Mouse (Mus musculus) heart, adult 2 months (tissue): ENCODE measurements around the gene M6pr. TPM values are rescaled to one million over a fixed set of nuclear protein-coding genes. Genes with fewer than 3 reads are reported as not detected.
A peak's percentile ranks its signal among the peaks of the same experiment; 100 is the strongest.

Experiments
- DNase-seq, 2 experiments: peaks; one replicate each; pipeline ENCODE4 v3.0.0; 2021
- H3K27ac ChIP-seq: fragments of 200-600 bp; 2 replicates; pipeline ENCODE4 v1.8.1; 2022
- H3K27me3 ChIP-seq: fragments of 200-500 bp; 2 replicates; pipeline ENCODE4 v1.6.1; 2012; ENCODE audit warnings: mild to moderate bottlenecking, low read length, inconsistent platforms, mixed read lengths; ENCODE audit not compliant: control insufficient read depth, insufficient read depth
- H3K36me3 ChIP-seq: fragments of 200-500 bp; 2 replicates; pipeline ENCODE4 v1.6.1; 2012; ENCODE audit warnings: low read length, inconsistent platforms; ENCODE audit not compliant: control insufficient read depth, insufficient read depth
- H3K4me1 ChIP-seq: fragments of 200-500 bp; 2 replicates; pipeline ENCODE4 v1.6.1; 2011; ENCODE audit warnings: low read length; ENCODE audit not compliant: control insufficient read depth, insufficient read depth
- H3K4me3 ChIP-seq: fragments of 200-600 bp; 2 replicates; pipeline ENCODE4 v1.8.1; 2022
- H3K79me2 ChIP-seq: fragments of 200-500 bp; replicated peaks from 2 replicates; pipeline ENCODE4 v1.6.1; 2012; ENCODE audit warnings: mild to moderate bottlenecking, inconsistent platforms, low read length, moderate library complexity, mixed read lengths; ENCODE audit not compliant: control insufficient read depth, insufficient read depth
- H3K9ac ChIP-seq: fragments of 200-500 bp; 2 replicates; pipeline ENCODE4 v1.6.1; 2012; ENCODE audit warnings: low read depth, mild to moderate bottlenecking, control low read depth, inconsistent platforms, low read length, mixed read lengths
- CTCF ChIP-seq: fragments of 200-600 bp; IDR thresholded peaks from 2 replicates; pipeline ENCODE4 v1.8.1; 2022; ENCODE audit warnings: antibody characterized with exemption, mild to moderate bottlenecking, moderate library complexity
- EP300 ChIP-seq: fragments of 200-500 bp; IDR thresholded peaks from 2 replicates; pipeline ENCODE4 v1.6.1; 2011; ENCODE audit warnings: low read depth, low read length, control low read depth; ENCODE audit not compliant: insufficient read depth
- POLR2A ChIP-seq: fragments of 200-500 bp; IDR thresholded peaks from 2 replicates; pipeline ENCODE4 v1.6.1; 2011; ENCODE audit warnings: mild to moderate bottlenecking, low read depth, low read length, control low read depth; ENCODE audit not compliant: insufficient read depth
- WGBS: fragments of 180-500 bp; shearing (Covaris S2); methylation state at CpG from one replicate; pipeline ENCODE4 v1.1.7; 2018; 5-methylcytosine and 5-hydroxymethylcytosine counted together
- intact Hi-C: fragments of 180-260 bp; cut with DNase I; formaldehyde crosslinking; loops from one replicate; pipeline ENCODE4 v1.15.1; 2025
- long read RNA-seq: library from polyadenylated mRNA; stranded (forward); transcript quantifications from one replicate; pipeline ENCODE4 v2.0.0, GENCODE M21; 2021
- polyA plus RNA-seq: library from polyadenylated mRNA; depleted of rRNA; stranded (reverse); fragments of >200 nt; gene quantifications from 2 replicates; pipeline ENCODE4 v1.2.3, GENCODE M21; 2012; rRNA removed
- total RNA-seq, 2 experiments: library from RNA; stranded (reverse); gene quantifications; 2 replicates each; pipeline ENCODE4 v1.2.3; 2021

The M6pr gene
- 10 to 100 TPM; 39.8 to 43.2 TPM for total RNA-seq
- 27.6 and 49.3 TPM in 2 replicates for polyA plus RNA-seq
- long read RNA-seq, transcript M6pr-201 (7 exons, 2,515 nt) = major isoform, 73 of 79 reads
- long read RNA-seq, partial matches to known transcripts = 2 of 79 reads
- long read RNA-seq, other reads (novel, unspliced or antisense) = 4 of 79 reads

GRCm38 (mm10) chr6:122308505-122309393 is at the start of gene M6pr:
TSS of gene M6pr (plus strand) at chr6:122308720.
- Histone ChIP-seq H3K4me3 (peak within 1 kb of the TSS; percentile 90), H3K4me1 (no peaks in the 10 kb centered on the region; the same call in 1 of the 2 replicates), H3K27ac (peak within 1 kb of the TSS; percentile 80), H3K9ac (peak within 1 kb of the TSS; percentile 91), H3K36me3 (peaks cover 7% of the 10 kb centered on the region), H3K79me2 (no peaks in the 10 kb centered on the region), H3K27me3 (no peaks in the 10 kb centered on the region)
- peak; percentile 93 to 97 for DNase-seq
- under 1% methylated on average over 49 of the region's 49 CpGs for WGBS
- intact Hi-C loops = loop anchor here (1.0 to 10.0 kb wide), 2 partner anchors 31 to 1044 kb away; no protein-coding TSS in a partner anchor
- peak; percentile 91 for TF ChIP-seq CTCF
- peak; percentile 65 for TF ChIP-seq POLR2A
- TF ChIP-seq EP300 = peak; percentile 43; the same call in 1 of the 2 replicates

- Histone ChIP-seq H3K79me2 (no peaks in the 10 kb centered on the region), H3K4me1 (no peaks in the 10 kb centered on the region), H3K4me3 (no peak overlapping the region), H3K36me3 (no peaks in the 10 kb centered on the region), H3K27ac (no peak overlapping the region), H3K27me3 (no peaks in the 10 kb centered on the region), H3K9ac (no peak overlapping the region)
- intact Hi-C loops = no loop called here
- TF ChIP-seq POLR2A (no peak), CTCF (no peak), EP300 (no peak)
- 83% methylated on average over 8 of the region's 8 CpGs for WGBS
- DNase-seq = no peak
Observed at GRCm38 (mm10) chr6:122262543-122262942, 46.0 kb upstream of the M6pr start.

GRCm38 (mm10) chr6:122268561-122268960 is 40.0 kb upstream of the M6pr start:
- H3K36me3 ChIP-seq = no peaks in the 10 kb centered on the region
- 10% methylated on average over 3 of the region's 3 CpGs for WGBS
- H3K79me2 ChIP-seq = no peaks in the 10 kb centered on the region
- no peak overlapping the region for H3K4me3 ChIP-seq
- H3K4me1 ChIP-seq = no peaks in the 10 kb centered on the region
- H3K27me3 ChIP-seq = no peaks in the 10 kb centered on the region
- no peak overlapping the region for H3K27ac ChIP-seq
- no peak for TF ChIP-seq POLR2A
- no peak for TF ChIP-seq CTCF
- H3K9ac ChIP-seq = no peak overlapping the region
- DNase-seq = peak; percentile 49 to 55
- intact Hi-C loops = no loop called here

- 81% methylated on average over 4 of the region's 4 CpGs for WGBS
- no peaks in the 10 kb centered on the region for H3K4me1 ChIP-seq
- no peak overlapping the region for H3K4me3 ChIP-seq
- no peak overlapping the region for H3K9ac ChIP-seq
- H3K36me3 ChIP-seq = no peaks in the 10 kb centered on the region
- no peak overlapping the region for H3K27ac ChIP-seq
- DNase-seq = no peak
- H3K27me3 ChIP-seq = no peaks in the 10 kb centered on the region
- TF ChIP-seq POLR2A (no peak), EP300 (no peak), CTCF (no peak)
- H3K79me2 ChIP-seq = no peaks in the 10 kb centered on the region
- intact Hi-C loops = no loop called here
Observed at GRCm38 (mm10) chr6:122269170-122269569, 39.4 kb upstream of the M6pr start.

- H3K4me3 ChIP-seq = no peak overlapping the region
- DNase-seq = no peak
- H3K4me1 ChIP-seq = no peaks in the 10 kb centered on the region
- no peak overlapping the region for H3K27ac ChIP-seq
- 73% methylated on average over 11 of the region's 11 CpGs for WGBS
- no peaks in the 10 kb centered on the region for H3K79me2 ChIP-seq
- H3K27me3 ChIP-seq = no peaks in the 10 kb centered on the region
- H3K9ac ChIP-seq = no peak overlapping the region
- intact Hi-C loops = no loop called here
- TF ChIP-seq CTCF (no peak), POLR2A (no peak), EP300 (no peak)
- no peaks in the 10 kb centered on the region for H3K36me3 ChIP-seq
Observed at GRCm38 (mm10) chr6:122270152-122270551, 38.4 kb upstream of the M6pr start.

- Histone ChIP-seq H3K27me3 (no peaks in the 10 kb centered on the region), H3K36me3 (no peaks in the 10 kb centered on the region), H3K4me1 (no peaks in the 10 kb centered on the region), H3K4me3 (no peak overlapping the region), H3K27ac (no peak overlapping the region), H3K79me2 (no peaks in the 10 kb centered on the region), H3K9ac (no peak overlapping the region)
- 21% methylated on average over 5 of the region's 5 CpGs for WGBS
- no peak for TF ChIP-seq EP300
- no peak for TF ChIP-seq POLR2A
- no peak for TF ChIP-seq CTCF
- intact Hi-C loops = no loop called here
- no peak for DNase-seq
Observed at GRCm38 (mm10) chr6:122274546-122274945, 34.0 kb upstream of the M6pr start.
